Mouse (Mus musculus): Measurements from ENCODE around the gene Stag2. TPM values are rescaled to one million over a fixed set of nuclear protein-coding genes. Genes with fewer than 3 reads are reported as not detected.
A peak's percentile ranks its signal among the peaks of the same experiment; 100 is the strongest.

The Stag2 gene
- polyA plus RNA-seq, 1 experiment from 2014 or later, result 23.0 TPM

DNA sequence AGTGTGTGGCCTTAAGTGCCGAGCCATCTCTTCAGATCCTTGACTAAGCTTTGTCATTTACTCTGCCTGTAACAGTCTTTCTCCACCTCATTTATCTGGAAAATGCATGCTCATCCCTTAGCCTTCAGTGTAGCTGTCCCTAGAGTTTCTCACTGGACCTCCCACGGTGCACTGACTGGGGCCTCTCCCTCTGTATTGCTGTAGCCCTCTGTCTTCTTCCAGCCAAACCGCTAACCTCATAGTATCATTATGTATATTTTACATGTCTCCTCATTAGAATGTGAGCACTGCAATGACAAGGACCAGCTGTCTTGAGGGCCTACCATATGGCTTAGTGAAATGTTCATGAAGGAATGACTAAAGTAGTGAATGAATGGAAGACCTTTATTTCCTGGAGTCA, 166.1 kb downstream of the Stag2 start:
- no peak for ATAC-seq (ENCODE audit: low FRiP score)
- Histone ChIP-seq H3K27me3 (no peaks in the 10 kb centered on the region), H3K4me1 (replicated peaks) (no peaks in the 10 kb centered on the region; the same call in 1 of the 2 replicates), H3K9me3 (no peaks in the 10 kb centered on the region), H3K4me3 (no peak overlapping the region), H3K36me3 (no peaks in the 10 kb centered on the region), H3K4me2 (no peak overlapping the region), H3K27ac (no peak overlapping the region), H3K9ac (no peak overlapping the region)
- WGBS, result 79% methylated on average over 3 of the region's 3 CpGs

DNA sequence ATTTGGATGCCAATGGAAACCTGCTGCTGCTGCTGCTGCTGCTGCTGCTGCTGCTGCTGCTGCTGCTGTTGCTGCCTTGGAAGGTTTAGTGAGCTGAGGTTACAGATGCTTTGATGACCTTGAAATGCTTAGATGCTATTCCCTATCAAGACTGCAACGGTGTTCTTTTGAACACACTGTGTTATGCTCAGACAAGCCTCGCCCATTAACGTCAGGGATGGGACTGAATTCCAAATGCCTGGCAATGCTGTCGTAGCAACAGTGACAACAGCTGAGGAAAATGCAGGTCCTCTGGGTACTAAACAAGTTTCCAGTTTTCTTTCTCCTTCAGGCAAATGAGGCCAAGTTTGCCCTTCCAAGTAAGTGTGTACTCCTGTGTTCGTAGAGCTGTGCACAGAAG, 171.3 kb downstream of the Stag2 start:
- Histone ChIP-seq H3K9ac (no peak overlapping the region), H3K36me3 (no peaks in the 10 kb centered on the region), H3K4me3 (no peak overlapping the region), H3K9me3 (no peaks in the 10 kb centered on the region), H3K4me1 (replicated peaks) (no peaks in the 10 kb centered on the region; the same call in 1 of the 2 replicates), H3K27ac (no peak overlapping the region), H3K27me3 (no peaks in the 10 kb centered on the region), H3K4me2 (no peak overlapping the region)
- WGBS, result 23% methylated on average over 5 of the region's 5 CpGs
- ATAC-seq (ENCODE audit: low FRiP score), result no peak

DNA sequence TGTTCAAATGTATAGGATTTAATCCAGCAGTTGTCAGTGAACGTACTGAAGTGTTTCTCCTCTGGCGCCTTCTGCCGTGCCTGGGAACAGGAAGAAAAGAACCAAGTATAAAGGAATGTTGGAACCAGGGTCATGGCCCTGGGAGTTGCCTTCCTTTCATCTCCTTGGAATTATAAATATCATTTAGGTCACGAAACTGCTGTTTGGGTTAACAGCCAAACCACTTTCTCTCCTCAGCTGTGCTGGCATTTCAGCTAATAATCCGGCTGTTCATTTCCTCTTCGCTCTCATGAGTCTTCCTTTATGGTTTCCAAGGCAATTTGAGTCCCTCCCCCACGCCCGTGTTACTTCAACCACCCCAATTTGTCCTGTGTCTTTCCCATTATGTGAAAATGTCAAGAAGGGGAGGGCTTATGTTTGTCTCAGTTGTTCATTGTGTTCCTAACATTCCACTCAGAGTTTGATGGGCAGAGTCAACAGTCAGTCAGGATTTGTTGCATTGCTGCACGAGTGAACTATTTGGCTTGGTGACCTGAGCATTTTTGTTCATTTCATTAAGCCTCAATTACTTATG, 172.2 kb downstream of the Stag2 start:
- no peaks in the 10 kb centered on the region for H3K36me3 ChIP-seq
- 26% methylated on average over 9 of the region's 9 CpGs for WGBS
- H3K9me3 ChIP-seq, result no peaks in the 10 kb centered on the region
- no peak overlapping the region for H3K27ac ChIP-seq
- no peak overlapping the region for H3K9ac ChIP-seq
- no peak overlapping the region for H3K4me3 ChIP-seq
- peak overlapping the region; percentile 17; the same call in 1 of the 2 replicates for H3K4me2 ChIP-seq
- no peaks in the 10 kb centered on the region; the same call in 1 of the 2 replicates for H3K4me1 ChIP-seq (replicated peaks)
- no peaks in the 10 kb centered on the region for H3K27me3 ChIP-seq
- ATAC-seq (ENCODE audit: low FRiP score), result no peak

DNA sequence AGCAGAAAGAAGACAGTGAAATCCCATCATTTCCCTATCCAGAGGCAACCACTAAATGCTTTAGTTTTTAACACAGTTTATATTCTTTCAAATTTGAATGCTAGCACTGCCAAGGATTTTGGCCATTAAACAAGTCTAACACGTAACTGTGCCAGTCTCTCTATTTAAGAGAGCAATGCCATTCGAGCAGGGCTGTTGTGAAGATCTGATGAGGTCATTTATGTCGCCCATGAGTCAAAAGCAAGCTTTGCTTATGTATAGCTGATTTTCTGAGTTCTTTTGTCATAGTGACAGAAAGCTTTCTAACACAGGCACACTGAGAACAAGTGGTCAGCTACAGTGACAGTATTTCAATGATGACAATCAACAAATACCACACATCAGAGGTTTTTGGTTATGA, 175.7 kb downstream of the Stag2 start:
- Histone ChIP-seq H3K4me2 (no peak overlapping the region), H3K27ac (no peak overlapping the region), H3K9me3 (no peaks in the 10 kb centered on the region), H3K9ac (no peak overlapping the region), H3K27me3 (no peaks in the 10 kb centered on the region), H3K4me3 (no peak overlapping the region), H3K36me3 (no peaks in the 10 kb centered on the region), H3K4me1 (replicated peaks) (no peaks in the 10 kb centered on the region; the same call in 1 of the 2 replicates)
- no peak for ATAC-seq (ENCODE audit: low FRiP score)
- 51% methylated on average over 3 of the region's 3 CpGs for WGBS

Other genes starting within 250 kb of the Stag2 start
- 92.7 and 96.1 TPM in 2 replicates for gene Thoc2, start 228.6 kb upstream of the Stag2 start, polyA plus RNA-seq (2015; fragmentation: Nextera tagmentation; extraction: Ambion mirVana)
- gene Xiap, start 89.6 kb upstream of the Stag2 start, polyA plus RNA-seq (2015; fragmentation: Nextera tagmentation; extraction: Ambion mirVana), result 9.8 and 10.9 TPM in 2 replicates

Data from hindbrain, embryonic 13.5 days (tissue).